Mouse (Mus musculus) liver, embryonic 11.5 days (tissue): ENCODE measurements around the gene Cbx3. TPM values are rescaled to one million over a fixed set of nuclear protein-coding genes. Genes with fewer than 3 reads are reported as not detected.

ENCODE experiments used
- ATAC-seq: fragments of 200-750 bp; cut with Nextera tagmentation; replicated peaks from 2 replicates; pipeline ENCODE4 v1.8.0; 2017; ENCODE audit warnings: moderate number of reproducible peaks, mild to moderate bottlenecking, moderate TSS enrichment, moderate library complexity; ENCODE audit not compliant: low FRiP score
- DNase-seq: peaks from one replicate; pipeline ENCODE4 v3.0.0-alpha.2; 2017; ENCODE audit warnings: low spot score
- H3K27ac ChIP-seq: fragments of 300-500 bp; sonication (generic); 2 replicates; pipeline ENCODE4 v1.5.1; 2014; ENCODE audit warnings: mild to moderate bottlenecking, low read depth, low read length, control low read depth
- H3K27me3 ChIP-seq: fragments of 300-500 bp; sonication (generic); replicated peaks from 2 replicates; pipeline ENCODE4 v1.6.1; 2014; ENCODE audit warnings: low read length, mixed read lengths; ENCODE audit not compliant: control insufficient read depth, insufficient read depth
- H3K36me3 ChIP-seq: fragments of 300-500 bp; sonication (generic); 2 replicates; pipeline ENCODE4 v1.6.1; 2014; ENCODE audit warnings: mild to moderate bottlenecking, low read length, moderate library complexity, mixed read lengths; ENCODE audit not compliant: control insufficient read depth, insufficient read depth
- H3K4me1 ChIP-seq: fragments of 300-500 bp; sonication (generic); replicated peaks from 2 replicates; pipeline ENCODE4 v1.6.1; 2014; ENCODE audit warnings: low read length, mixed read lengths; ENCODE audit not compliant: control insufficient read depth, insufficient read depth
- H3K4me2 ChIP-seq: fragments of 300-500 bp; sonication (generic); 2 replicates; pipeline ENCODE4 v1.6.1; 2014; ENCODE audit warnings: mild to moderate bottlenecking, control low read depth, moderate library complexity
- H3K4me3 ChIP-seq: fragments of 300-500 bp; sonication (generic); 2 replicates; pipeline ENCODE4 v1.5.1; 2014; ENCODE audit warnings: low read depth, low read length, control low read depth
- H3K9ac ChIP-seq: fragments of 300-500 bp; sonication (generic); 2 replicates; pipeline ENCODE4 v1.6.1; 2014; ENCODE audit warnings: low read depth, low read length, control low read depth
- H3K9me3 ChIP-seq: fragments of 300-500 bp; sonication (generic); 2 replicates; pipeline ENCODE4 v1.6.1; 2016; ENCODE audit warnings: low read length, inconsistent platforms, mixed read lengths; ENCODE audit not compliant: control insufficient read depth
- WGBS: fragments of 180-500 bp; shearing (Covaris S2); extraction: QIAGEN DNeasy Blood & Tissue Kit; methylation state at CpG from one replicate; pipeline ENCODE4 v1.1.7; 2014; 5-methylcytosine and 5-hydroxymethylcytosine counted together
- polyA plus RNA-seq: library from polyadenylated mRNA; unstranded; fragments of >200 nt; fragmentation: Nextera tagmentation; extraction: Ambion mirVana; gene quantifications from 2 replicates; pipeline ENCODE4 v1.2.1, GENCODE M21; 2014

The Cbx3 gene
- polyA plus RNA-seq = 468 and 477 TPM in 2 replicates

DNA sequence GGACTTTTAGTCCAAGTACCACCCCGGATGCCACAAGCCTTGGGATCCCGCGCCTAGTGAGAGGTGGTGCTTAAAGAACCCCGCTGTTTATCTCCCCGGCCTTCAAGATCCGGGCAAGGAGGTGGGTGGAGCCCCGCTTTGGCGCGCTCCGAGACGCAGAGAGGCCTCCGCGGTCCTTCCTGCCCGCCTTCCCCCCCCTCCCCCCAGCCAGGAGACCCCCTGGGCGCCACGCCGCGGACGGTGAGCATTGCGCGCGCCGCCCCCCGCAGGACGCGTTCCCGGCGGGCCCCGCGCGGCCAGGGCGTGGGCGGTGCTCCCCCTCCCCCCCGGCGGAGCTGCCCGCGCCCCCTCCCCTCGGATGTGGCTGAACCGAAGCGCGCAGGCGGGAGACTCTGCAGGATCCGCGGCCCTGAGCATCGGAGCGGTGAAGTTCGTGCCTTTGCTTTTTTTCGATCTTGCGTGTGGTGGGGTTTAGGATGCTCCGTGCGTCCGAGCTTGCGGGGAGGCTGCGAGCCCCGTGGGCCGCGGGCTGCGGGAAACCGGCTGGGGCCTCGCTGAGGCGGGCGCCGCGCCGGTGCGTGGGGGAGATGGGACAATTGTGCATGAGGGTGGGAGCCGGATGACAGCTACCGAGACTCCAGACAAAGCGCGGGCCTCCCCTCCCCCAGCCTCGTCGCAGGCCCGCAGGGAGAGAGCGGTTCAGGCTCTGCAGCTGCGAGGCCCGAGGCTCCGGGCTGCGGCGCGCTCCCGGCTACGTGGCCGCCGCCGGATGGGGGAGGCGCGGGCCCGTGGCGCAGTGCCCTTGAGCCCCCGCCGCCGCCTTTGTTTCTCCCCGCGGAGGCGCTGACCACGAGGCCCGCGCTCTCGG, at the start of gene Cbx3:
Gene Cbx3 (plus strand): TSS at position 50 of the 868 bp plus-strand sequence.
- no peaks in the 10 kb centered on the region for H3K9me3 ChIP-seq
- peak within 1 kb of the TSS; percentile 100 for H3K9ac ChIP-seq
- H3K4me3 ChIP-seq = peak within 1 kb of the TSS; percentile 98
- under 1% methylated on average over 93 of the region's 99 CpGs for WGBS
- DNase-seq (peak; percentile 90), ATAC-seq (peak; percentile 78)
- H3K4me1 ChIP-seq = peaks cover 22% of the 10 kb centered on the region
- H3K27ac ChIP-seq = peak within 1 kb of the TSS; percentile 100
- no peaks in the 10 kb centered on the region for H3K27me3 ChIP-seq
- peak within 1 kb of the TSS; percentile 76 for H3K4me2 ChIP-seq
- H3K36me3 ChIP-seq = peaks cover 31% of the 10 kb centered on the region

- Histone ChIP-seq H3K4me3 (no peak overlapping the region), H3K4me1 (peaks cover 4% of the 10 kb centered on the region; the same call in 1 of the 2 replicates), H3K27me3 (no peaks in the 10 kb centered on the region; the same call in 1 of the 2 replicates), H3K9ac (no peak overlapping the region), H3K9me3 (peaks cover 2% of the 10 kb centered on the region; the same call in 1 of the 2 replicates), H3K4me2 (no peak overlapping the region), H3K27ac (no peak overlapping the region), H3K36me3 (no peaks in the 10 kb centered on the region)
- DNase-seq (no peak), ATAC-seq (no peak)
- WGBS = 47% methylated on average over 11 of the region's 11 CpGs
Measured at GRCm38 (mm10) chr6:51423466-51424122, 46.6 kb upstream of the Cbx3 start.

GRCm38 (mm10) chr6:51424537-51424936, 45.6 kb upstream of the Cbx3 start:
- Histone ChIP-seq H3K27me3 (no peaks in the 10 kb centered on the region; the same call in 1 of the 2 replicates), H3K9me3 (peaks cover 2% of the 10 kb centered on the region; the same call in 1 of the 2 replicates), H3K36me3 (no peaks in the 10 kb centered on the region), H3K27ac (no peak overlapping the region), H3K4me2 (no peak overlapping the region), H3K9ac (no peak overlapping the region), H3K4me1 (peaks cover 4% of the 10 kb centered on the region; the same call in 1 of the 2 replicates), H3K4me3 (no peak overlapping the region)
- ATAC-seq = no peak; the same call in 1 of the 2 replicates
- 68% methylated on average over 2 of the region's 2 CpGs for WGBS
- no peak for DNase-seq

DNA sequence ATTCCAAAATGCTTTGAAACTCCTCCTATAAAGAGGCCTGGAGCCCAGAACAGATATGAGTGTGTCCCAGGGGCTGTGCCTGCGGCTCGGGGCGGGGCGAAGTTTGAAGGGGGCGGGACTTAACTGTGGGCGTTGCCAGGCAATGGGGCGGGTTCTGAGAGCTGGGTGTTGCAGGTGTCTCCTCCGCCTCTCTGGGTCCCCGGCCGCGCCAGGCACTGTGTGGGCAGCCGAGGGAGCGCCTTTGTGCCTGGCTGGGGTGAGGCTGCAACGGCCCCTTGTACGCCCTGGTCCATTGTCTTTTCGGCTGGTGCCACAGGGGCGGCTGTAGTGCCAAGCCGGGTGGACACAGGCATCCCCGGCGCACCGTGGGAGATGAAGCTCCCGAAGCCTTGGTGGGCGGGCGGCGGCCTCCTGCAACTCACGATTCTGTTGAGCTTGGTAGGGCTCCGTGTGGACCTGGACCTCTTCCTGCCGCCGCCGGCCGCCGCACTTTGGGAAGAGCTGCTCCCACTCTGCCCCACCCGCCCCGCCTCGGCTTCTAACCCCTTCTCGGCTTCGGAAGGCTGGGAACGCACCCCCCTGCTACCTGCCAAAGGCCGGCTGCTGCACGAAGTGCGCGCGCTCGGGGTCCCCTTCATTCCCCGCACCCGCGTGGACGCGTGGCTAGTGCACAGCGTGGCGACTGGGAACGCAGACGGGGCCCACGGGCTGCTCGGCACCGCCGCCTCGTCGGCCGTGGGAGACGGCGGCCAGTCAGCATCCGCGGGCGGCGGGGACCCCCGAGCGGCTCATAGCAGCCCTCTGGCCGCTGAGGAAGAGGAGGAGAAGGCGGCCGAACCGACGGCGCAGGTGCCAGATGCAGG, 37.4 kb upstream of the Cbx3 start, which contains the start of gene Nfe2l3:
Gene Nfe2l3 (plus strand): TSS at position 136 of the 863 bp plus-strand sequence.
- Histone ChIP-seq H3K27me3 (peaks cover 48% of the 10 kb centered on the region), H3K4me1 (peaks cover 13% of the 10 kb centered on the region), H3K27ac (no peak within 1 kb of the TSS), H3K4me2 (peak within 1 kb of the TSS; percentile 96), H3K36me3 (no peaks in the 10 kb centered on the region), H3K4me3 (peak within 1 kb of the TSS; percentile 56), H3K9ac (peak within 1 kb of the TSS; percentile 18; the same call in 1 of the 2 replicates), H3K9me3 (no peaks in the 10 kb centered on the region)
- 2% methylated on average over 74 of the region's 74 CpGs for WGBS
- ATAC-seq = peak; percentile 94
- peak; percentile 87 for DNase-seq

DNA sequence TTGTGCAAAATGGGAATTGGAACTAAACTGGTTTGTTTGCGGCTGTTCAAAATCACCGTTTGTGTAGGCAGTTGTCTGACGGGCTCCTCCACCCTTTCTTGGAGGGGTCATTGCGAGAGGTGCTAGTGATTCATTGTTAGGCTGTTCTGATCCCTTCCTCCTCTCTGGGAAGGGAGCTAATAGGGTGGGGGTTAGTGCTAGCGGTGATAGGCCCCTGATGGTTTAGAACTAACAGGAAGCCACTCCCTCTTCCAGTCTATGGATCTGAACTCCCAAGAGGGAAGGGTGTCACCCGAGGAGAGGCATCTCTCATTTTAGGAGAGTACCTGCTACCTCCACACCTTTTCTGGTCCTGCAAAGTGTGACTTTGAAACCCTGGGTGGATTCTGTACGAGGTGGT, 35.9 kb upstream of the Cbx3 start:
- Histone ChIP-seq H3K4me3 (no peak overlapping the region), H3K9me3 (no peaks in the 10 kb centered on the region), H3K27ac (no peak overlapping the region), H3K36me3 (no peaks in the 10 kb centered on the region), H3K4me1 (peaks cover 13% of the 10 kb centered on the region), H3K4me2 (no peak overlapping the region), H3K9ac (no peak overlapping the region), H3K27me3 (peaks cover 48% of the 10 kb centered on the region)
- ATAC-seq = no peak
- DNase-seq = no peak
- 22% methylated on average over 7 of the region's 7 CpGs for WGBS

- Histone ChIP-seq H3K36me3 (no peaks in the 10 kb centered on the region), H3K27ac (no peak overlapping the region), H3K4me1 (peaks cover 6% of the 10 kb centered on the region; the same call in 1 of the 2 replicates), H3K4me3 (no peak overlapping the region), H3K27me3 (peaks cover 38% of the 10 kb centered on the region), H3K9me3 (no peaks in the 10 kb centered on the region), H3K9ac (no peak overlapping the region), H3K4me2 (no peak overlapping the region)
- ATAC-seq (no peak), DNase-seq (no peak)
- 75% methylated on average over 4 of the region's 4 CpGs for WGBS
Measured at GRCm38 (mm10) chr6:51437665-51438064, 32.5 kb upstream of the Cbx3 start.

DNA sequence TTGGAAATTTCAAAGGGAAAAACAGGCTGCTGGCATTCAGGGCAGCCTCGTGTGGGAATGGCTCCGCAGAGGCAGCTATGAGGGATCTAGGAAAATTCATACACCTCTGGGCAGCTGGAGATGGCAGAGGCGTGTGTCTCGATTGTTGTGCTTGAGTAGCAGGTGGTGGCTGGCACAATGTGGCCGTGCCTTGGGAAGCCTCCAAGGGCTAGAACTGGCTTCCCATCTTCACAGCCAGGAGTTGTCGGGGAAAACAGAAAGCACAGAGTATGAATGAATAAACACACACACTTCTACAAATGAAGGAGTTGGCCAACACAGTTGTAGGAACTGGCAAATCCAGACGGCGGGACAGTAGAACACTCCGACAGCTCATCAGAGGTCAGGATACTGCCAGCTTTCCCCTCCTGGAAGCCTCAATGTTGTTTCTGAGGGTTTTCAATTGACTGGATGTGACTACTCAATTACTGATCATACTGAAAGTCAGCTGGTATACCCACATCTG, 31.3 kb upstream of the Cbx3 start:
- WGBS = 82% methylated on average over 9 of the region's 9 CpGs
- no peaks in the 10 kb centered on the region for H3K36me3 ChIP-seq
- H3K4me1 ChIP-seq = no peaks in the 10 kb centered on the region
- H3K9me3 ChIP-seq = no peaks in the 10 kb centered on the region
- no peak overlapping the region for H3K27ac ChIP-seq
- H3K9ac ChIP-seq = no peak overlapping the region
- H3K27me3 ChIP-seq = peaks cover 25% of the 10 kb centered on the region
- no peak overlapping the region for H3K4me3 ChIP-seq
- H3K4me2 ChIP-seq = no peak overlapping the region
- DNase-seq (no peak), ATAC-seq (no peak)
